Mouse (Mus musculus): ENCODE measurements around the gene Ddi2. TPM values are rescaled to one million over a fixed set of nuclear protein-coding genes. Genes with fewer than 3 reads are reported as not detected.
"Not testable (repeated sequence)": the region's sequence is repeated elsewhere in the genome, so short reads cannot be mapped to it uniquely, and the experiment has no call there.

Ddi2 gene
- 10 to 100 TPM; 42.4 to 50.2 TPM for total RNA-seq (2021)
- long read RNA-seq, experiment 1, full-length matches to known transcripts, result 10 of 37 reads
- long read RNA-seq, experiment 1, partial matches to known transcripts, result 3 of 37 reads
- long read RNA-seq, experiment 1, other reads (novel, unspliced or antisense), result 24 of 37 reads
- long read RNA-seq, experiment 2, full-length matches to known transcripts, result 9 of 33 reads
- long read RNA-seq, experiment 2, partial matches to known transcripts, result 4 of 33 reads
- long read RNA-seq, experiment 2, other reads (novel, unspliced or antisense), result 20 of 33 reads

- peak; percentile 88 to 92 for DNase-seq (ENCODE audit: low spot score in 2 of 2)
These were observed at the start of gene Ddi2 for GRCm38 (mm10) chr4:141722731-141723672. Gene Ddi2, minus strand, starts transcription at chr4:141723419.

GRCm38 (mm10) chr4:141773019-141773418 lies 49.8 kb upstream of the Ddi2 start:
- not testable (repeated sequence) for DNase-seq (ENCODE audit: low spot score in 2 of 2)

GRCm38 (mm10) chr4:141771823-141772222 lies 48.6 kb upstream of the Ddi2 start:
- DNase-seq (ENCODE audit: low spot score in 2 of 2), result no peak

GRCm38 (mm10) chr4:141769501-141770160 lies 46.4 kb upstream of the Ddi2 start:
- no peak for DNase-seq (ENCODE audit: low spot score in 2 of 2)

- DNase-seq (ENCODE audit: low spot score in 2 of 2), result peak in 1 of 2 experiments; percentile 44
These were observed 44.3 kb upstream of the Ddi2 start for GRCm38 (mm10) chr4:141767353-141768036.

GRCm38 (mm10) chr4:141766668-141767352 lies 43.6 kb upstream of the Ddi2 start:
- peak in 1 of 2 experiments; percentile 34 for DNase-seq (ENCODE audit: low spot score in 2 of 2)

GRCm38 (mm10) chr4:141766316-141766667 lies 43.1 kb upstream of the Ddi2 start:
- no peak for DNase-seq (ENCODE audit: low spot score in 2 of 2)

- DNase-seq (ENCODE audit: low spot score in 2 of 2), result no peak
These were observed 41.8 kb upstream of the Ddi2 start for GRCm38 (mm10) chr4:141765008-141765407.

- DNase-seq (ENCODE audit: low spot score in 2 of 2), result no peak
These were observed 40.3 kb upstream of the Ddi2 start for GRCm38 (mm10) chr4:141763476-141763875.

GRCm38 (mm10) chr4:141762102-141762598 lies 38.9 kb upstream of the Ddi2 start:
- DNase-seq (ENCODE audit: low spot score in 2 of 2), result no peak

GRCm38 (mm10) chr4:141760942-141761341 lies 37.7 kb upstream of the Ddi2 start:
- no peak for DNase-seq (ENCODE audit: low spot score in 2 of 2)

GRCm38 (mm10) chr4:141758874-141759542 lies 35.8 kb upstream of the Ddi2 start:
- no peak for DNase-seq (ENCODE audit: low spot score in 2 of 2)

GRCm38 (mm10) chr4:141757124-141757523 lies 33.9 kb upstream of the Ddi2 start:
- DNase-seq (ENCODE audit: low spot score in 2 of 2), result no peak

GRCm38 (mm10) chr4:141755375-141755930 lies 32.2 kb upstream of the Ddi2 start:
- DNase-seq (ENCODE audit: low spot score in 2 of 2), result no peak

- DNase-seq (ENCODE audit: low spot score in 2 of 2), result no peak
These were observed 28.8 kb upstream of the Ddi2 start for GRCm38 (mm10) chr4:141752076-141752421.

- DNase-seq (ENCODE audit: low spot score in 2 of 2), result no peak
These were observed 28.3 kb upstream of the Ddi2 start for GRCm38 (mm10) chr4:141751419-141752075.

GRCm38 (mm10) chr4:141750826-141751225 lies 27.6 kb upstream of the Ddi2 start:
- no peak for DNase-seq (ENCODE audit: low spot score in 2 of 2)

- peak in 1 of 2 experiments; percentile 44 for DNase-seq (ENCODE audit: low spot score in 2 of 2)
These were observed 26.3 kb upstream of the Ddi2 start for GRCm38 (mm10) chr4:141749557-141749956.
